17 mouse cellular contexts compared by ENCODE assay signal in the genomic region with DNA sequence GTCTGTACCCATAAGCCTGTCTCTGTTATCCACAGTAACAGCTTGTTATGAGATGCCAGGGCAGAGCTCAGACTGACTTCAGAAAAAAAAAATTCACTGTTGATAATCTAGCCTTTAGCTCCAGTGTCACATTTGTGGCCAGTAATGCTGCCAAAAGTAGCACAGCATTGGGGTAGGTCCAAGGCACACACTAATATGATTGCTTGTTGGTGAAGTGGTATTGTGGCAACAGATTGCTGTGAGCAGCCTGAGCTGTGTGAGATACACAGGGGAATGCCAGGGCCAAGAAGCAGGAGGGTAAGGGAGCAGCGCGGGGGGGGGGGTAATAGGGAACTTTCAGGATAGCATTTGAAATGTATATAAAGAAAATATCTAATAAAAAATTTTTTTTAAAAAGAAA.
A peak's percentile ranks its signal among the peaks of the same experiment; 100 is the strongest.
DNase-seq lines count a peak whose midpoint lies in the region; ATAC-seq and TF ChIP-seq lines count a peak whose summit lies in the region.
"Had no signal": no experiment of that assay in that cellular context is flagged by ENCODE, and none has a peak within 500 bp of the region (broad histone marks: within the 10 kb centered on the region; RNA-seq: fewer than 3 reads in every experiment).

No protein-coding gene starts in this region.

- H3K27ac ChIP-seq in forebrain, embryonic 14.5 days (ENCODE audit: low read depth, low read length), result no peak overlapping the region
- H3K27ac ChIP-seq in forebrain, embryonic 12.5 days, result no peak overlapping the region
- H3K27ac ChIP-seq in layer of hippocampus, adult 2 months, result peak overlapping the region; percentile 46; the same call in 1 of the 2 replicates
- H3K27ac ChIP-seq: hindbrain, embryonic 13.5 days; liver, embryonic 13.5 days; midbrain, embryonic 10.5 days had no signal

- H3K4me3 ChIP-seq in forebrain, embryonic 14.5 days (ENCODE audit: low read depth, low read length), result no peak overlapping the region
- no peak overlapping the region for H3K4me3 ChIP-seq in forebrain, embryonic 12.5 days (replicated peaks)
- H3K4me3 ChIP-seq in layer of hippocampus, adult 2 months, result no peak overlapping the region
- H3K4me3 ChIP-seq: hindbrain, embryonic 13.5 days; liver, embryonic 13.5 days; midbrain, embryonic 10.5 days; myocyte had no signal

- H3K4me1 ChIP-seq in forebrain, embryonic 14.5 days (ENCODE audit: control insufficient read depth, insufficient read depth, low read length), result no peaks in the 10 kb centered on the region
- no peaks in the 10 kb centered on the region for H3K4me1 ChIP-seq in forebrain, embryonic 12.5 days
- H3K4me1 ChIP-seq: hindbrain, embryonic 13.5 days; liver, embryonic 13.5 days; midbrain, embryonic 10.5 days had no signal

- no peaks in the 10 kb centered on the region for H3K36me3 ChIP-seq in forebrain, embryonic 14.5 days (ENCODE audit: control insufficient read depth, insufficient read depth, low read length)
- no peaks in the 10 kb centered on the region for H3K36me3 ChIP-seq in forebrain, embryonic 12.5 days (replicated peaks)
- H3K36me3 ChIP-seq: hindbrain, embryonic 13.5 days; liver, embryonic 13.5 days; midbrain, embryonic 10.5 days had no signal

- ATAC-seq in forebrain, embryonic 14.5 days, result no peak
- no peak for ATAC-seq in forebrain, embryonic 12.5 days (ENCODE audit: low FRiP score)
- ATAC-seq: lung, postnatal 0 days had no signal

- H3K27me3 ChIP-seq in forebrain, embryonic 14.5 days (replicated peaks; ENCODE audit: control insufficient read depth, insufficient read depth, low read length), result no peaks in the 10 kb centered on the region
- H3K27me3 ChIP-seq in forebrain, embryonic 12.5 days, result no peaks in the 10 kb centered on the region
- H3K27me3 ChIP-seq: hindbrain, embryonic 13.5 days; liver, embryonic 13.5 days had no signal

- intact Hi-C loops in heart, postnatal 10 days (cut with DNase I), result no loop called here

- WGBS in forebrain, embryonic 14.5 days, result 81% methylated on average over 2 of the region's 2 CpGs
- 88% methylated on average over 2 of the region's 2 CpGs for WGBS in forebrain, embryonic 12.5 days

- no peak overlapping the region for H3K4me2 ChIP-seq in forebrain, embryonic 14.5 days (ENCODE audit: low read length)
- no peak overlapping the region for H3K4me2 ChIP-seq in forebrain, embryonic 12.5 days
- H3K4me2 ChIP-seq: hindbrain, embryonic 13.5 days; liver, embryonic 13.5 days had no signal

- TF ChIP-seq CTCF in layer of hippocampus, adult 2 months (conservative IDR thresholded peaks at IDR 0.05), result no peak

- DNase-seq in forebrain, embryonic 14.5 days (ENCODE audit: low spot score), result peak; percentile 33
- DNase-seq in layer of hippocampus, adult 2 months (ENCODE audit: low spot score in 2 of 2), result peak in 1 of 2 experiments; percentile 21
- DNase-seq in layer of hippocampus, postnatal 25 days (ENCODE audit: extremely low spot score in 1 of 2, low spot score in 1 of 2), result no peak
- peak; percentile 82 for DNase-seq in cerebellum, adult 8-10 months
- peak; percentile 15 to 55 for DNase-seq in heart, postnatal 10 days
- no peak for DNase-seq in kidney, postnatal 4 days
- no peak for DNase-seq in urinary bladder, adult 18-20 months (ENCODE audit: low spot score in 2 of 2)
- DNase-seq: adrenal gland, adult 8-10 months; kidney, adult 11 months; kidney, postnatal 25 days; liver, embryonic 13.5 days; right cerebral cortex, adult 18-20 months had no signal

- no peak overlapping the region for H3K9ac ChIP-seq in forebrain, embryonic 14.5 days (ENCODE audit: low read length)
- no peak overlapping the region for H3K9ac ChIP-seq in forebrain, embryonic 12.5 days
- H3K9ac ChIP-seq: hindbrain, embryonic 13.5 days; liver, embryonic 13.5 days had no signal

- H3K9me3 ChIP-seq in forebrain, embryonic 14.5 days (replicated peaks; ENCODE audit: control insufficient read depth, low read length), result no peaks in the 10 kb centered on the region
- no peaks in the 10 kb centered on the region for H3K9me3 ChIP-seq in forebrain, embryonic 12.5 days
- H3K9me3 ChIP-seq: hindbrain, embryonic 13.5 days; liver, embryonic 13.5 days; midbrain, embryonic 10.5 days had no signal

Comparison
In these comparisons a context has a peak if more than half of its experiments do, and no peak if none do; other contexts are left out.
1. DNase-seq: peak in forebrain, embryonic 14.5 days (single experiment), cerebellum, adult 8-10 months (single experiment) and heart, postnatal 10 days (2 of 2); none in layer of hippocampus, postnatal 25 days (0 of 2), kidney, postnatal 4 days (0 of 2) and urinary bladder, adult 18-20 months (0 of 2).